Mouse (Mus musculus) stomach, postnatal 0 days (tissue): ENCODE measurements around the gene Elovl5.

Experiments
- CTCF ChIP-seq: IDR thresholded peaks from 2 replicates; pipeline ENCODE4 v1.5.1; 2016; ENCODE audit warnings: antibody characterized with exemption, low read depth, mild to moderate bottlenecking, moderate library complexity
- EP300 ChIP-seq: optimal IDR thresholded peaks from 2 replicates; pipeline ENCODE3; 2016; ENCODE audit warnings: antibody characterized with exemption

DNA sequence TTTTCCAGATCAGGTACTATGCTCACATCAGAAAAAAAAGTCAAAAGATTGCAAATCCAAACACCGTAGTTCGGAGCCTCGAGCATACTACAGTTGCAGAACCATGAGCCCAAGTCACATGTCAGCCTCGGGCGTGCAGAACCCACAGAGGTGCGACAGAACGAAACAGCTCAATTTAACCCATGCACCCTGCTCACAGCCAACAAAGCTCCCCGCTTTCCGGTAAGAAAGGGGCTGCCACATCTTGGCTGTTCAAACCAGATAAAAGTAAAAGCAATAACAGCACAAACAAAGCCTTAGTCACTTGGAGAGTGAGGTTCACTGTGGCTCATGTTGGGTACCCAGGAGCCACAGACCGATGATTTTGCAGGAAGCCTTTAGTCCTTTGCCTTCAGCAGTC is 93.5 kb downstream of the Elovl5 start:
- no peak for TF ChIP-seq CTCF
- TF ChIP-seq EP300 = no peak
